Mouse (Mus musculus): ENCODE results near the gene Cox10. TPM values are rescaled to one million over a fixed set of nuclear protein-coding genes. Genes with fewer than 3 reads are reported as not detected.

Cox10 gene
- polyA plus RNA-seq, 1 experiment, result 21.6 TPM

GRCm38 (mm10) chr11:64115101-64115500 is 35.8 kb upstream of the Cox10 start:
- no peak overlapping the region for H3ac ChIP-seq (ENCODE audit: control insufficient read depth, insufficient read length, low read depth)
- H3K79me2 ChIP-seq (ENCODE audit: control insufficient read depth, insufficient read depth), result no peaks in the 10 kb centered on the region
- no peaks in the 10 kb centered on the region for H3K27me3 ChIP-seq (ENCODE audit: control insufficient read depth, insufficient read depth, insufficient read length)
- TF ChIP-seq MAX (IDR thresholded peaks at IDR 0.05), result no peak
- no peaks in the 10 kb centered on the region for H3K36me3 ChIP-seq (ENCODE audit: control insufficient read depth, insufficient read depth)
- H3K79me3 ChIP-seq (ENCODE audit: low read depth), result no peaks in the 10 kb centered on the region
- no peak overlapping the region for H3K4me3 ChIP-seq (ENCODE audit: insufficient read depth, poor library complexity, severe bottlenecking)

GRCm38 (mm10) chr11:64100060-64100459 is 20.8 kb upstream of the Cox10 start:
- no peaks in the 10 kb centered on the region for H3K79me3 ChIP-seq (ENCODE audit: low read depth)
- no peak overlapping the region for H3ac ChIP-seq (ENCODE audit: control insufficient read depth, insufficient read length, low read depth)
- no peaks in the 10 kb centered on the region for H3K79me2 ChIP-seq (ENCODE audit: control insufficient read depth, insufficient read depth)
- TF ChIP-seq FOSL1 (IDR thresholded peaks at IDR 0.05; ENCODE audit: insufficient read depth, low read length, poor library complexity, severe bottlenecking) (no peak), CEBPB (IDR thresholded peaks at IDR 0.05; ENCODE audit: low read depth) (peak; percentile 87)
- no peaks in the 10 kb centered on the region for H3K36me3 ChIP-seq (ENCODE audit: control insufficient read depth, insufficient read depth)
- H3K4me3 ChIP-seq (ENCODE audit: insufficient read depth, poor library complexity, severe bottlenecking), result no peak overlapping the region
- H3K27me3 ChIP-seq (ENCODE audit: control insufficient read depth, insufficient read depth, insufficient read length), result no peaks in the 10 kb centered on the region

GRCm38 (mm10) chr11:64093058-64093457 is 13.8 kb upstream of the Cox10 start:
- Histone ChIP-seq H3K27me3 (ENCODE audit: control insufficient read depth, insufficient read depth, insufficient read length) (no peaks in the 10 kb centered on the region), H3K36me3 (ENCODE audit: control insufficient read depth, insufficient read depth) (no peaks in the 10 kb centered on the region), H3K4me3 (ENCODE audit: insufficient read depth, poor library complexity, severe bottlenecking) (no peak overlapping the region), H3K79me2 (ENCODE audit: control insufficient read depth, insufficient read depth) (no peaks in the 10 kb centered on the region), H3ac (ENCODE audit: control insufficient read depth, insufficient read length, low read depth) (no peak overlapping the region), H3K79me3 (ENCODE audit: low read depth) (no peaks in the 10 kb centered on the region)
- TF ChIP-seq MYOG (IDR thresholded peaks at IDR 0.05; ENCODE audit: control insufficient read depth, extremely low read depth, insufficient read length) (no peak), CTCF (IDR thresholded peaks at IDR 0.05; ENCODE audit: control insufficient read depth, insufficient read depth, insufficient read length) (no peak), CEBPB (IDR thresholded peaks at IDR 0.05; ENCODE audit: low read depth) (no peak), MYOD1 (IDR thresholded peaks at IDR 0.05; ENCODE audit: control insufficient read depth, insufficient read length, low read depth) (no peak), FOSL1 (IDR thresholded peaks at IDR 0.05; ENCODE audit: insufficient read depth, low read length, poor library complexity, severe bottlenecking) (no peak), USF1 (IDR thresholded peaks at IDR 0.05; ENCODE audit: low read depth) (no peak), MAX (IDR thresholded peaks at IDR 0.05) (no peak)

- Histone ChIP-seq H3K79me3 (ENCODE audit: low read depth) (no peaks in the 10 kb centered on the region), H3K79me2 (ENCODE audit: control insufficient read depth, insufficient read depth) (no peaks in the 10 kb centered on the region), H3ac (ENCODE audit: control insufficient read depth, insufficient read length, low read depth) (no peak overlapping the region), H3K4me3 (ENCODE audit: insufficient read depth, poor library complexity, severe bottlenecking) (no peak overlapping the region), H3K27me3 (ENCODE audit: control insufficient read depth, insufficient read depth, insufficient read length) (no peaks in the 10 kb centered on the region), H3K36me3 (ENCODE audit: control insufficient read depth, insufficient read depth) (no peaks in the 10 kb centered on the region)
- TF ChIP-seq CEBPB (IDR thresholded peaks at IDR 0.05; ENCODE audit: low read depth) (no peak), MYOG (IDR thresholded peaks at IDR 0.05; ENCODE audit: control insufficient read depth, extremely low read depth, insufficient read length) (no peak), USF1 (IDR thresholded peaks at IDR 0.05; ENCODE audit: low read depth) (no peak)
These were observed 11.9 kb upstream of the Cox10 start for GRCm38 (mm10) chr11:64091150-64091549.

GRCm38 (mm10) chr11:64089682-64090081 is 10.4 kb upstream of the Cox10 start:
- TF ChIP-seq MAX (IDR thresholded peaks at IDR 0.05) (no peak), CTCF (IDR thresholded peaks at IDR 0.05; ENCODE audit: control insufficient read depth, insufficient read depth, insufficient read length) (no peak), MYOD1 (IDR thresholded peaks at IDR 0.05; ENCODE audit: control insufficient read depth, insufficient read length, low read depth) (peak; percentile 87), FOSL1 (IDR thresholded peaks at IDR 0.05; ENCODE audit: insufficient read depth, low read length, poor library complexity, severe bottlenecking) (no peak), CEBPB (IDR thresholded peaks at IDR 0.05; ENCODE audit: low read depth) (no peak)
- Histone ChIP-seq H3K79me2 (ENCODE audit: control insufficient read depth, insufficient read depth) (no peaks in the 10 kb centered on the region), H3K27me3 (ENCODE audit: control insufficient read depth, insufficient read depth, insufficient read length) (no peaks in the 10 kb centered on the region), H3ac (ENCODE audit: control insufficient read depth, insufficient read length, low read depth) (no peak overlapping the region), H3K36me3 (ENCODE audit: control insufficient read depth, insufficient read depth) (no peaks in the 10 kb centered on the region), H3K79me3 (ENCODE audit: low read depth) (no peaks in the 10 kb centered on the region), H3K4me3 (ENCODE audit: insufficient read depth, poor library complexity, severe bottlenecking) (no peak overlapping the region)

- Histone ChIP-seq H3K36me3 (ENCODE audit: control insufficient read depth, insufficient read depth) (peaks cover 4% of the 10 kb centered on the region), H3K27me3 (ENCODE audit: control insufficient read depth, insufficient read depth, insufficient read length) (no peaks in the 10 kb centered on the region), H3K79me2 (ENCODE audit: control insufficient read depth, insufficient read depth) (no peaks in the 10 kb centered on the region), H3ac (ENCODE audit: control insufficient read depth, insufficient read length, low read depth) (no peak overlapping the region), H3K79me3 (ENCODE audit: low read depth) (peaks cover 2% of the 10 kb centered on the region), H3K4me3 (ENCODE audit: insufficient read depth, poor library complexity, severe bottlenecking) (no peak overlapping the region)
- TF ChIP-seq USF1 (IDR thresholded peaks at IDR 0.05; ENCODE audit: low read depth), result no peak
- TF ChIP-seq FOSL1 (IDR thresholded peaks at IDR 0.05; ENCODE audit: insufficient read depth, low read length, poor library complexity, severe bottlenecking), result no peak
- TF ChIP-seq MYOD1 (IDR thresholded peaks at IDR 0.05; ENCODE audit: control insufficient read depth, insufficient read length, low read depth), result no peak
- TF ChIP-seq CTCF (IDR thresholded peaks at IDR 0.05; ENCODE audit: control insufficient read depth, insufficient read depth, insufficient read length), result no peak
- TF ChIP-seq MAX (IDR thresholded peaks at IDR 0.05), result no peak
- no peak for TF ChIP-seq CEBPB (IDR thresholded peaks at IDR 0.05; ENCODE audit: low read depth)
- TF ChIP-seq MYOG (IDR thresholded peaks at IDR 0.05; ENCODE audit: control insufficient read depth, extremely low read depth, insufficient read length), result no peak
These were observed 6.6 kb upstream of the Cox10 start for GRCm38 (mm10) chr11:64085888-64086287.
